Mouse (Mus musculus): ENCODE results near the gene Camsap1. TPM values are rescaled to one million over a fixed set of nuclear protein-coding genes. Genes with fewer than 3 reads are reported as not detected.
A peak's percentile ranks its signal among the peaks of the same experiment; 100 is the strongest.

Camsap1 gene
- polyA plus RNA-seq, 1 experiment from 2014 or later, result 19.5 TPM

GRCm38 (mm10) chr2:26011420-26011819 is 28.3 kb upstream of the Camsap1 start:
- no peak overlapping the region for H3K4me3 ChIP-seq (replicated peaks)
- H3K9ac ChIP-seq, result no peak overlapping the region
- H3K27ac ChIP-seq (replicated peaks), result no peak overlapping the region
- H3K4me2 ChIP-seq (replicated peaks), result no peak overlapping the region
- peaks cover 94% of the 10 kb centered on the region for H3K36me3 ChIP-seq
- no peaks in the 10 kb centered on the region for H3K9me3 ChIP-seq (replicated peaks)
- H3K27me3 ChIP-seq, result no peaks in the 10 kb centered on the region
- H3K4me1 ChIP-seq, result no peaks in the 10 kb centered on the region
- WGBS, result 100% methylated on average over 1 of the region's 1 CpGs
- no peak for ATAC-seq (ENCODE audit: insufficient number of reproducible peaks, low FRiP score, low TSS enrichment, low read depth)

DNA sequence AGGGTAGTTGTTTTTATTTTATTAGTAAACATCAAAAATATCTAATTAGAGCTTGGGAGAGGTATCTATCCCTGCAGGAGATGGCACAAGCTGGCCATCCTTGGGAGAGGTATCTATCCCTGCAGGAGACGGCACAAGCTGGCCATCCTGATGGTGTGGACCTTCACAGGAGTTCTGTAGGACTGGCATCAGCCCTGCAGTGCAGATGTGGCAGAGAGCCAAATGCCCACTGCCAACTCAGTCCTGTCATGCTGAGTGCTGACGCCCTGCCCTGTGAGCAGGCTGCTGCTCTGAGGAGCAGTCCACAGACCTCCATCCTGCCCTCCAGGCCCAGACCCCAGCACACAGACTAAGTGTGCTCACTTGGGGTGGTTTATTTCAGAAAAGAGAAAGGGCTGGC is 18.9 kb upstream of the Camsap1 start:
- peaks cover 88% of the 10 kb centered on the region for H3K36me3 ChIP-seq
- no peak for ATAC-seq (ENCODE audit: insufficient number of reproducible peaks, low FRiP score, low TSS enrichment, low read depth)

GRCm38 (mm10) chr2:26001136-26001535 is 18.1 kb upstream of the Camsap1 start:
- no peak for ATAC-seq (ENCODE audit: insufficient number of reproducible peaks, low FRiP score, low TSS enrichment, low read depth)

More for the DNA sequence above, 18.9 kb upstream of the Camsap1 start:
- WGBS, result 93% methylated on average over 2 of the region's 2 CpGs
- H3K4me1 ChIP-seq, result no peaks in the 10 kb centered on the region
- no peak overlapping the region for H3K4me3 ChIP-seq (replicated peaks)
- H3K27ac ChIP-seq (replicated peaks), result no peak overlapping the region
- no peaks in the 10 kb centered on the region for H3K27me3 ChIP-seq
- no peaks in the 10 kb centered on the region for H3K9me3 ChIP-seq (replicated peaks)
- H3K4me2 ChIP-seq (replicated peaks), result no peak overlapping the region
- H3K9ac ChIP-seq, result no peak overlapping the region

GRCm38 (mm10) chr2:25997716-25998115 is 14.6 kb upstream of the Camsap1 start:
- Histone ChIP-seq H3K4me1 (no peaks in the 10 kb centered on the region), H3K4me2 (replicated peaks) (no peak overlapping the region), H3K27ac (replicated peaks) (no peak overlapping the region), H3K9me3 (replicated peaks) (no peaks in the 10 kb centered on the region), H3K36me3 (peaks cover 49% of the 10 kb centered on the region), H3K4me3 (replicated peaks) (no peak overlapping the region), H3K9ac (no peak overlapping the region), H3K27me3 (no peaks in the 10 kb centered on the region)
- no peak for ATAC-seq (ENCODE audit: insufficient number of reproducible peaks, low FRiP score, low TSS enrichment, low read depth)
- WGBS, result 86% methylated on average over 3 of the region's 3 CpGs

More at GRCm38 (mm10) chr2:26001136-26001535, 18.1 kb upstream of the Camsap1 start:
- Histone ChIP-seq H3K4me2 (replicated peaks) (no peak overlapping the region), H3K4me1 (no peaks in the 10 kb centered on the region), H3K4me3 (replicated peaks) (no peak overlapping the region), H3K36me3 (peaks cover 80% of the 10 kb centered on the region), H3K9ac (no peak overlapping the region), H3K9me3 (replicated peaks) (no peaks in the 10 kb centered on the region), H3K27ac (replicated peaks) (no peak overlapping the region), H3K27me3 (no peaks in the 10 kb centered on the region)
- 94% methylated on average over 5 of the region's 5 CpGs for WGBS

DNA sequence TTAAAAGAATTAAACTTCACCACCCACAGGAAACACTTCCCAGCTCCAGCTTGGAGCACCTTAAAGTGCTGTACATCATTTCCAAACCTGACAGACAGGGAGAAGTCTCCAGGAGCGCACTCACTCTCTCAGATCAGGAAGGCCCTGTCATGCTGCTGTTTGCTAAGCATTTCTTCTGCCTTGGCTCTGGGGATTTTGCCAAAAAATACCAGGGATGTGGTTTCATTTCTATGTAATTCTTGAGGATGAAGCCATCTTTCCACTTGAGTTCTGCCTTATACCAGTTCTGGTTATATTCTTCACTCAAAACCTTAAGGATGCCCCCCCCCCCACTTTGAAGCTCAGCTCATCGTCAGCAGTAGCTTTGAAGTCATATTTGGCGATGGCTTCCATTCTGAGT is 11.7 kb upstream of the Camsap1 start:
- no peak for ATAC-seq (ENCODE audit: insufficient number of reproducible peaks, low FRiP score, low TSS enrichment, low read depth)
- 70% methylated on average over 3 of the region's 3 CpGs for WGBS
- Histone ChIP-seq H3K27me3 (no peaks in the 10 kb centered on the region), H3K9me3 (replicated peaks) (no peaks in the 10 kb centered on the region), H3K9ac (no peak overlapping the region), H3K36me3 (peaks cover 28% of the 10 kb centered on the region), H3K4me2 (replicated peaks) (no peak overlapping the region), H3K27ac (replicated peaks) (no peak overlapping the region), H3K4me3 (replicated peaks) (no peak overlapping the region), H3K4me1 (no peaks in the 10 kb centered on the region)

DNA sequence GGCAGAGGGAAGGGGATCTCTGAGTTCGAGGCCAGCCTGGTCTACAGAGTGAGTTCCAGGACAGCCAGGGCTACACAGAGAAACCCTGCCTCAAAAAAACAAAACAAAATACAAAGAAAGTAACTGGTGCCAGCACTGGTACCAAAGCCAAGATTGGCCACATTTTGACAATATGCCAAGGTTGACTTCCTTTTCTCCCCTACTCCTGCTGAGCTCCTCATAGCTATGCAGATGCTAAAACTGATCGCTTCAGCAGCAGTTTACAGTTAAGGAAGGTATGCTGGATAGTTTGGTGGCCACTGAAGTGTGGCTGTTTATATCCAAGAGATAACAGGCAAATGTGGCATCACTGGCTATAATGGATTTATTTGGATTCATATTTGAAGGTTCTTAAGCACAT is 9.2 kb upstream of the Camsap1 start:
- ATAC-seq (ENCODE audit: insufficient number of reproducible peaks, low FRiP score, low TSS enrichment, low read depth), result no peak
- Histone ChIP-seq H3K27ac (replicated peaks) (no peak overlapping the region), H3K4me3 (replicated peaks) (no peak overlapping the region), H3K4me2 (replicated peaks) (no peak overlapping the region), H3K4me1 (0 out of 2 replicates have a peak, but pooled peaks cover 7% of the 10 kb centered on the region), H3K9ac (no peak overlapping the region), H3K9me3 (replicated peaks) (no peaks in the 10 kb centered on the region), H3K36me3 (peaks cover 3% of the 10 kb centered on the region), H3K27me3 (no peaks in the 10 kb centered on the region)
- WGBS, result 66% methylated on average over 2 of the region's 2 CpGs

DNA sequence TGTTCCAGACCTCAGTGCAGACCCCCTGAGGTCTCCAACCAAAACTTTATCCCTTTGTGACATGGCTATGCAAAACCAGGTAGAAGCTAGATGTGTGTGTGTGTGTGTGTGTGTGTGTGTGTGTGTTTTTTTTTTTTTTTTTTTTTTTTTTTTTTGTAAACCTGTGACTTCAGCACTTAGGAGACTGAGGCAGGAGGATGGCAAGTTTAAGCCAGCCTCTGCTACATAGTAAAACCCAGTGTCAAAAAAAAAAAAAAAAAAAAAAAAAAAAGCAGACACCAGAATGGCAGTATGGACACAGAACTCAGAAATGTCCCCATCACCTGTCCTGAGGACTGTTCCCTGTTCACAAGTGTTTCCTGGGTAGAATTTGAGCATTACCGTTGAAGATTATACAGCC is 6.6 kb upstream of the Camsap1 start:
- H3K9ac ChIP-seq, result no peak overlapping the region

DNA sequence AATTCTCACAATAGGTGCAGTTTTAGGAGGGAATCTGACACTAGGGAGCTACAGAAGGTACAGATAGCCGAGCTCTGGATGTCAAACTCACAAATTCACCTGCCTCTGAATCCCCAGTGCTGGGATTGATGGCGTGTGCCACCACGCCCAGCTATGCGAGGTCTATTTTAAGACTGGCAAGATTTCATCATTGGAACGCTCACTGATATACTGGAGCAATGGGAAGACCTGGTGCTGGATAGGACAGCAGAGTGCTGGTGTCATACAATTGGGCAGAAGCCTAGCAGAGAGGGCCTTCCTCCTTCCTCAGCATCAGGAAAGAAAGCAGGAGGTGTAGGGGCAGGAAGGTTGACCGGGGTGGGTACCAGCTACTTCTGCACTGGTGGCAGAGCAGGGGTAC is 4.7 kb upstream of the Camsap1 start:
- H3K27ac ChIP-seq (replicated peaks), result no peak overlapping the region
- no peaks in the 10 kb centered on the region for H3K27me3 ChIP-seq
- no peaks in the 10 kb centered on the region for H3K36me3 ChIP-seq
- no peak overlapping the region for H3K9ac ChIP-seq
- peaks cover 12% of the 10 kb centered on the region for H3K4me1 ChIP-seq
- 70% methylated on average over 6 of the region's 6 CpGs for WGBS
- H3K9me3 ChIP-seq (replicated peaks), result no peaks in the 10 kb centered on the region
- ATAC-seq (ENCODE audit: insufficient number of reproducible peaks, low FRiP score, low TSS enrichment, low read depth), result no peak
- H3K4me3 ChIP-seq (replicated peaks), result no peak overlapping the region
- no peak overlapping the region for H3K4me2 ChIP-seq (replicated peaks)

More for the DNA sequence above, 6.6 kb upstream of the Camsap1 start:
- Histone ChIP-seq H3K4me2 (replicated peaks) (no peak overlapping the region), H3K27me3 (no peaks in the 10 kb centered on the region), H3K36me3 (no peaks in the 10 kb centered on the region), H3K4me3 (replicated peaks) (no peak overlapping the region), H3K9me3 (replicated peaks) (no peaks in the 10 kb centered on the region), H3K4me1 (0 out of 2 replicates have a peak, but pooled peaks cover 7% of the 10 kb centered on the region), H3K27ac (replicated peaks) (no peak overlapping the region)
- WGBS, result 89% methylated on average over 1 of the region's 1 CpGs
- no peak for ATAC-seq (ENCODE audit: insufficient number of reproducible peaks, low FRiP score, low TSS enrichment, low read depth)

DNA sequence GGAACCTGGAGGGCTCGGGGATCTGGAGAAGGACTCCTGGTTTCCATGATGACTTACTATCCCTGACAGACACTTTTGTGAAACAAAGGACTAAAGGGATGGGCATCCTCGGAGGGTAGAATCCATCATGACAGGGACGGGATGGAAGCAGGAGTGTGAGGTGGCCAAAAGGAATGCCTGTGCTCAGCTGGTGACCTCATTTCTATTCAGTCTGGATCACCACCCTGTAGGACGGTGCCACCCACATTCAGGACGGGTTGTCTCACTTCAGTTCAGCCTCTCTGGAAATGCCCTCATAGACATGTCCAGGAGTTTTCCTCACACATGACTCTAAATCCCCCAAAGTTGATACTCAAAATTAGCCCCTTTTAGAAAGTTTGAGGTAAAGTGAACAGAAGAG is 3.5 kb upstream of the Camsap1 start:
- H3K9me3 ChIP-seq (replicated peaks), result no peaks in the 10 kb centered on the region
- no peak overlapping the region for H3K27ac ChIP-seq (replicated peaks)
- no peak for ATAC-seq (ENCODE audit: insufficient number of reproducible peaks, low FRiP score, low TSS enrichment, low read depth)
- 64% methylated on average over 5 of the region's 5 CpGs for WGBS
- no peaks in the 10 kb centered on the region for H3K36me3 ChIP-seq
- H3K4me3 ChIP-seq (replicated peaks), result no peak overlapping the region
- H3K9ac ChIP-seq, result no peak overlapping the region
- no peak overlapping the region for H3K4me2 ChIP-seq (replicated peaks)
- no peaks in the 10 kb centered on the region for H3K27me3 ChIP-seq
- peaks cover 19% of the 10 kb centered on the region for H3K4me1 ChIP-seq

- Histone ChIP-seq H3K9ac (peak overlapping the region; percentile 96), H3K4me1 (peaks cover 49% of the 10 kb centered on the region), H3K27me3 (no peaks in the 10 kb centered on the region), H3K36me3 (no peaks in the 10 kb centered on the region), H3K9me3 (replicated peaks) (no peaks in the 10 kb centered on the region), H3K4me2 (replicated peaks) (peak overlapping the region; percentile 84), H3K27ac (replicated peaks) (peak overlapping the region; percentile 89), H3K4me3 (replicated peaks) (peak overlapping the region; percentile 85)
- WGBS, result under 1% methylated on average over 76 of the region's 76 CpGs
- ATAC-seq (ENCODE audit: insufficient number of reproducible peaks, low FRiP score, low TSS enrichment, low read depth), result peak; percentile 5
Observed at GRCm38 (mm10) chr2:25982426-25983091, 523 bp downstream of the Camsap1 start.

DNA sequence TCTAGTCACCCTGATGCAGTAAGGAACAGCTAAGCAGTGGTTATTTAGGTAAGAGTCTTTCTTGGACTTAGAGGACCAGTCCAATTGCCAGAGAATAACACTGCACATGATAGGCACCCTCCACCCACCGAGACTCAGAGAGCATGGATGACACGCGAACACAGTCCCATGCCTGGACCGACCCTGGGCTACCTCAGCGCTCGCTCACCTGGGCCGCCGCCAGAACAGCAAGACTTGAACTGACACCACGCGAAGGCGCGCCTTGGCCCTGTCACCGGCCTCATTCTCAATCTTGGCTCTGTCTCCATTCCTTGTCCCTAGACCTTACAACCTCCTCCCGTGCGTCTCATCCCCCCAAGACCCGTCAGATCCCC is 1.0 kb downstream of the Camsap1 start:
- H3K9me3 ChIP-seq (replicated peaks), result no peaks in the 10 kb centered on the region
- H3K9ac ChIP-seq, result peak overlapping the region; percentile 96
- peak overlapping the region; percentile 84 for H3K4me2 ChIP-seq (replicated peaks)
- ATAC-seq (ENCODE audit: insufficient number of reproducible peaks, low FRiP score, low TSS enrichment, low read depth), result no peak
- H3K27me3 ChIP-seq, result no peaks in the 10 kb centered on the region
- 0% methylated on average over 16 of the region's 16 CpGs for WGBS
- peaks cover 49% of the 10 kb centered on the region for H3K4me1 ChIP-seq
- peak overlapping the region; percentile 85 for H3K4me3 ChIP-seq (replicated peaks)
- peak overlapping the region; percentile 89; the same call in 1 of the 2 replicates for H3K27ac ChIP-seq (replicated peaks)
- H3K36me3 ChIP-seq, result no peaks in the 10 kb centered on the region

DNA sequence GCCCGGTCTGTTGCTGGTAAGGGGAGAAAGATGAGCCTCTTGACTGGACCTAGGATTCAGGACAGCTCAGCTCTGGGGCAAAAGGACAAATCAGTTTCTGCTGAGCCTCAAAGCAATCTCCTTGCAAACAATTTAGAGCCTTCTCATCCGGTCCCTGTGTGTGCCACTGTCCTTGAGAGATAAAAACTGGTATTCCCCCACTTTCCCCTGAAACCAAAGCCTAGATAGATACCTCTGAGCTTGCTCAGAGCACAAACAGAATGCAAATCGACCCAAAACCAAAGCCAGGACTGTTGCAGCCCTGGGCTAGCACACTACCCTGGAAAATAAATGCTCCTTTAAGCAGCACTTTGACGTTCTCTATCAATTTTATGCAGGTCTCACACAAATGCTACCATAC is 4.1 kb downstream of the Camsap1 start:
- H3K4me3 ChIP-seq (replicated peaks), result no peak overlapping the region
- WGBS, result 76% methylated on average over 4 of the region's 4 CpGs
- H3K9me3 ChIP-seq (replicated peaks), result no peaks in the 10 kb centered on the region
- no peaks in the 10 kb centered on the region for H3K27me3 ChIP-seq
- peaks cover 49% of the 10 kb centered on the region for H3K4me1 ChIP-seq
- H3K27ac ChIP-seq (replicated peaks), result no peak overlapping the region
- H3K36me3 ChIP-seq, result no peaks in the 10 kb centered on the region
- ATAC-seq (ENCODE audit: insufficient number of reproducible peaks, low FRiP score, low TSS enrichment, low read depth), result no peak
- no peak overlapping the region for H3K9ac ChIP-seq
- H3K4me2 ChIP-seq (replicated peaks), result no peak overlapping the region

All from embryonic facial prominence, embryonic 15.5 days (tissue).